Mouse (Mus musculus) embryo, embryonic 11 days (tissue): ENCODE data around the gene Eml6.
"Not testable (repeated sequence)": the region's sequence is repeated elsewhere in the genome, so short reads cannot be mapped to it uniquely, and the experiment has no call there.

Experiments
- DNase-seq: peaks from one replicate; pipeline ENCODE4 v3.0.0-alpha.2; 2015

Gene Eml6

GRCm38 (mm10) chr11:29788921-29789638 lies 236.8 kb downstream of the Eml6 start:
- no peak for DNase-seq

- DNase-seq = no peak
Measured at GRCm38 (mm10) chr11:29788499-29788898, 237.3 kb downstream of the Eml6 start.

GRCm38 (mm10) chr11:29787473-29787872 lies 238.4 kb downstream of the Eml6 start:
- DNase-seq = no peak

GRCm38 (mm10) chr11:29786583-29787219 lies 239.1 kb downstream of the Eml6 start:
- no peak for DNase-seq

GRCm38 (mm10) chr11:29779409-29780026 lies 246.3 kb downstream of the Eml6 start:
- no peak for DNase-seq

- DNase-seq = no peak
Measured at GRCm38 (mm10) chr11:29778936-29779335, 246.9 kb downstream of the Eml6 start.

GRCm38 (mm10) chr11:29777964-29778363 lies 247.9 kb downstream of the Eml6 start:
- DNase-seq = no peak

- DNase-seq = no peak
Measured at GRCm38 (mm10) chr11:29774760-29775159, 251.1 kb downstream of the Eml6 start.

- peak; percentile 44 for DNase-seq
Measured at GRCm38 (mm10) chr11:29774296-29774695, 251.5 kb downstream of the Eml6 start.

GRCm38 (mm10) chr11:29772279-29772678 lies 253.6 kb downstream of the Eml6 start:
- DNase-seq = no peak

GRCm38 (mm10) chr11:29770666-29771400 lies 255.0 kb downstream of the Eml6 start:
- no peak for DNase-seq

GRCm38 (mm10) chr11:29768523-29768922 lies 257.3 kb downstream of the Eml6 start:
- no peak for DNase-seq

GRCm38 (mm10) chr11:29766313-29766982 lies 259.4 kb downstream of the Eml6 start:
- DNase-seq = no peak

GRCm38 (mm10) chr11:29765063-29765462 lies 260.8 kb downstream of the Eml6 start:
- no peak for DNase-seq

- DNase-seq = no peak
Measured at GRCm38 (mm10) chr11:29762768-29763167, 263.1 kb downstream of the Eml6 start.

- no peak for DNase-seq
Measured at GRCm38 (mm10) chr11:29761387-29761786, 264.4 kb downstream of the Eml6 start.

- DNase-seq = no peak
Measured at GRCm38 (mm10) chr11:29758617-29759016, 267.2 kb downstream of the Eml6 start.

- not testable (repeated sequence) for DNase-seq
Measured at GRCm38 (mm10) chr11:29756007-29756406, 269.8 kb downstream of the Eml6 start.

- no peak for DNase-seq
Measured at GRCm38 (mm10) chr11:29751648-29752611, 273.9 kb downstream of the Eml6 start.

- no peak for DNase-seq
Measured at GRCm38 (mm10) chr11:29751013-29751412, 274.8 kb downstream of the Eml6 start.

- DNase-seq = no peak
Measured at GRCm38 (mm10) chr11:29749468-29749829, 276.4 kb downstream of the Eml6 start.
